Mouse (Mus musculus) liver, postnatal 0 days (tissue): Measurements from ENCODE around the gene Smim13.

Experiments
- CTCF ChIP-seq: sonication (generic); IDR thresholded peaks from 2 replicates; pipeline ENCODE4 v1.5.1; 2016; ENCODE audit warnings: antibody characterized with exemption, low read depth
- EP300 ChIP-seq: IDR thresholded peaks from 2 replicates; pipeline ENCODE4 v1.6.1; 2016; ENCODE audit warnings: antibody characterized with exemption, low read depth, mild to moderate bottlenecking

- TF ChIP-seq CTCF (no peak), EP300 (no peak)
Measured at GRCm38 (mm10) chr13:41206241-41206640, 43.4 kb upstream of the Smim13 start.
